Mouse (Mus musculus) CH12.LX (cell line): ENCODE measurements around the gene Spryd4.
"Not testable (repeated sequence)": the region's sequence is repeated elsewhere in the genome, so short reads cannot be mapped to it uniquely, and the experiment has no call there.

Experiments used
- CTCF ChIP-seq, 2 experiments: IDR thresholded peaks in 1 of 2; conservative IDR thresholded peaks in 1 of 2; 2 replicates each; pipeline ENCODE4 v1.5.1; 2011 to 2012; ENCODE audit warnings: low read depth in 2 of 2, low read length in 2 of 2, improper control_type of control experiment in 1 of 2, inconsistent platforms in 1 of 2, mild to moderate bottlenecking in 1 of 2, moderate library complexity in 1 of 2
- MAX ChIP-seq: IDR thresholded peaks from 2 replicates; pipeline ENCODE4 v1.6.1; 2011; ENCODE audit warnings: low read length, improper control_type of control experiment

DNA sequence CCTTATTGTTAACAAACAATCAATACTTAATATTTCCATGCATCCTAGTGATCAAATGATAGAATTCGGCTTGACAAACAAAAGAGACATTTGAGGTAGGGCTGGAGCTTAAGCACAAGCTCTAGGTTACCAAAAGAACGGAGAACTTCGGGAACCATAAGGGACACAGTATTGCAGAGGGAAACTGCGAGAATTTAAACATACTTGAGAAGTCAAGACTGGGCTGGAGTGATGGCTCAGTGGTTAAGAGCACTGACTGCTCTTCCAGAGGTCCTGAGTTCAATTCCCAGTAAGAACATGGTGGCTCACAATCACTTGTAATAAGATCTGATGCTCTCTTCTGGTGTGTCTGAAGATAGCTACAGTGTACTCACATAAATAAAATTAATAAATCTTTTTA, 2.5 kb upstream of the Spryd4 start:
- not testable (repeated sequence) for TF ChIP-seq CTCF (conservative IDR thresholded peaks at IDR 0.05 in 1 of 2, IDR thresholded peaks at IDR 0.05 in 1 of 2; ENCODE audit: low read depth in 2 of 2, low read length in 2 of 2); MAX
